Mouse (Mus musculus) regulatory T cell (primary cell): ENCODE results near the gene Rab23.

ENCODE experiments used
- in situ Hi-C: fragments of 300-600 bp; cut with MboI, MseI; formaldehyde crosslinking; loops from one replicate; pipeline ENCODE4 v1.15.1; 2025; ENCODE audit warnings: high pct_unique_total_duplicates

The Rab23 gene

GRCm38 (mm10) chr1:33719733-33720225, at the start of gene Rab23:
Gene Rab23, plus strand, starts transcription at chr1:33719887.
- in situ Hi-C loops: no loop called here

- in situ Hi-C loops: no loop called here
These were observed 49.5 kb upstream of the Rab23 start for GRCm38 (mm10) chr1:33670164-33670616.

- in situ Hi-C loops: no loop called here
These were observed 48.2 kb upstream of the Rab23 start for GRCm38 (mm10) chr1:33671441-33671840.

GRCm38 (mm10) chr1:33672083-33672482, 47.6 kb upstream of the Rab23 start:
- in situ Hi-C loops: no loop called here

GRCm38 (mm10) chr1:33672514-33672913, 47.2 kb upstream of the Rab23 start:
- in situ Hi-C loops: no loop called here

GRCm38 (mm10) chr1:33673158-33673960, 46.3 kb upstream of the Rab23 start:
- in situ Hi-C loops: no loop called here

GRCm38 (mm10) chr1:33680435-33680834, 39.3 kb upstream of the Rab23 start:
- in situ Hi-C loops: loop anchor here (10.0 kb wide), 1 partner anchor 294 kb away; no protein-coding TSS in a partner anchor

GRCm38 (mm10) chr1:33680890-33681289, 38.8 kb upstream of the Rab23 start:
- in situ Hi-C loops: loop anchor here (10.0 kb wide), 1 partner anchor 294 kb away; no protein-coding TSS in a partner anchor

- in situ Hi-C loops: loop anchor here (10.0 kb wide), 1 partner anchor 290 kb away; no protein-coding TSS in a partner anchor
These were observed 35.2 kb upstream of the Rab23 start for GRCm38 (mm10) chr1:33684459-33684858.

- in situ Hi-C loops: loop anchor here (5.0 to 10.0 kb wide), 2 partner anchors 48 to 286 kb away; no protein-coding TSS in a partner anchor
These were observed 30.9 kb upstream of the Rab23 start for GRCm38 (mm10) chr1:33688810-33689209.

- in situ Hi-C loops: loop anchor here (5.0 to 10.0 kb wide), 3 partner anchors 48 to 503 kb away; no protein-coding TSS in a partner anchor
These were observed 30.1 kb upstream of the Rab23 start for GRCm38 (mm10) chr1:33689446-33690086.

GRCm38 (mm10) chr1:33690087-33690448, 29.6 kb upstream of the Rab23 start:
- in situ Hi-C loops: loop anchor here (5.0 kb wide), 1 partner anchor 502 kb away; no protein-coding TSS in a partner anchor

GRCm38 (mm10) chr1:33693893-33694292, 25.8 kb upstream of the Rab23 start:
- in situ Hi-C loops: loop anchor here (5.0 kb wide), 1 partner anchor 498 kb away; no protein-coding TSS in a partner anchor

- in situ Hi-C loops: no loop called here
These were observed 23.7 kb upstream of the Rab23 start for GRCm38 (mm10) chr1:33696016-33696415.

- in situ Hi-C loops: no loop called here
These were observed 18.4 kb upstream of the Rab23 start for GRCm38 (mm10) chr1:33701244-33701643.

GRCm38 (mm10) chr1:33709615-33710014, 10.1 kb upstream of the Rab23 start:
- in situ Hi-C loops: no loop called here

- in situ Hi-C loops: no loop called here
These were observed 7.7 kb upstream of the Rab23 start for GRCm38 (mm10) chr1:33712026-33712425.

GRCm38 (mm10) chr1:33714796-33715195, 4.9 kb upstream of the Rab23 start:
- in situ Hi-C loops: no loop called here

- in situ Hi-C loops: no loop called here
These were observed 2.1 kb upstream of the Rab23 start for GRCm38 (mm10) chr1:33717636-33718035.

GRCm38 (mm10) chr1:33720231-33720630, 544 bp downstream of the Rab23 start:
- in situ Hi-C loops: no loop called here

- in situ Hi-C loops: no loop called here
These were observed 1.3 kb downstream of the Rab23 start for GRCm38 (mm10) chr1:33721020-33721419.

- in situ Hi-C loops: no loop called here
These were observed 4.8 kb downstream of the Rab23 start for GRCm38 (mm10) chr1:33724516-33724915.
